11 mouse cellular contexts compared by ENCODE assay signal in the genomic region with DNA sequence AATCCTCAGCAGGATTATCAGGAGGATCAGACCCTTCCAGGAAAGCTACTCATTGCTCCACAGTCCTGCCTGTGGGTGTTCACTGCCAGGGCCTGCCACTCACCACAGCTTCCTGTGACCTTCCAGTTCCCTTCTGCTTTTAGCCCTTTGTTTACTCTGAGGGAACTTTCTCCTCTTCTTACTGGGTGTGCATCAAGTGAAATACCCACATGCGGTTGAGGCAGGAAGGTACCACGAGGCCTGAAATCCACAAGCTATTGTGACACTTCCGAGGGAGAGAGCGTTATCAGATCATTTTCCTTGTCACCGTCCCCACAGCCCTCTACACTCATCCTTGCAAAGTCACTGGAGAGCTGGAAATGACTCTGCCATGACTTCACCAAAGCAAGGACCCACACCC. TPM values are rescaled to one million over a fixed set of nuclear protein-coding genes. Genes with fewer than 3 reads are reported as not detected.
DNase-seq lines count a peak whose midpoint lies in the region; ATAC-seq lines count a peak whose summit lies in the region.
"Had no signal": no experiment of that assay in that cellular context is flagged by ENCODE, and none has a peak within 500 bp of the region (broad histone marks: within the 10 kb centered on the region; RNA-seq: fewer than 3 reads in every experiment).

No protein-coding gene starts in this region.

- H3K27ac ChIP-seq in liver, embryonic 11.5 days (ENCODE audit: low read depth, low read length): no peak overlapping the region
- H3K27ac ChIP-seq: neural tube, embryonic 13.5 days had no signal

- H3K9ac ChIP-seq in liver, embryonic 11.5 days (ENCODE audit: low read depth, low read length): no peak overlapping the region
- H3K9ac ChIP-seq: neural tube, embryonic 13.5 days had no signal

- ATAC-seq in liver, embryonic 11.5 days (replicated peaks; ENCODE audit: low FRiP score): peak; percentile 61
- ATAC-seq in megakaryocyte progenitor cell, adult 5-6 weeks (replicated peaks; ENCODE audit: poor library complexity): peak; percentile 84

- H3K36me3 ChIP-seq in liver, embryonic 11.5 days (ENCODE audit: control insufficient read depth, insufficient read depth, low read length): no peaks in the 10 kb centered on the region
- H3K36me3 ChIP-seq: neural tube, embryonic 13.5 days had no signal

- H3K4me1 ChIP-seq in liver, embryonic 11.5 days (replicated peaks; ENCODE audit: control insufficient read depth, insufficient read depth, low read length): no peaks in the 10 kb centered on the region
- H3K4me1 ChIP-seq: neural tube, embryonic 13.5 days had no signal

- WGBS in liver, embryonic 11.5 days: 23% methylated on average over 5 of the region's 5 CpGs

- peak; percentile 27 for DNase-seq in spleen, adult 12 weeks (ENCODE audit: low spot score)
- DNase-seq in spleen, postnatal 14 days (ENCODE audit: low spot score in 2 of 2): no peak
- no peak for DNase-seq in liver, embryonic 11.5 days (ENCODE audit: low spot score)
- peak; percentile 7 for DNase-seq in yolk sac, embryonic 10.5 days (ENCODE audit: low spot score)
- DNase-seq in MN1 (ENCODE audit: low spot score) (no peak), adipocyte (ENCODE audit: low spot score) (no peak)
- no peak for DNase-seq in kidney, postnatal 10 days
- DNase-seq: cerebellum, postnatal 14 days had no signal

- no peaks in the 10 kb centered on the region for H3K27me3 ChIP-seq in liver, embryonic 11.5 days (replicated peaks; ENCODE audit: control insufficient read depth, insufficient read depth, low read length)
- H3K27me3 ChIP-seq: neural tube, embryonic 13.5 days had no signal

- no peaks in the 10 kb centered on the region for H3K9me3 ChIP-seq in liver, embryonic 11.5 days (ENCODE audit: control insufficient read depth, low read length)
- H3K9me3 ChIP-seq: neural tube, embryonic 13.5 days had no signal

- H3K4me2 ChIP-seq in liver, embryonic 11.5 days: no peak overlapping the region
- H3K4me2 ChIP-seq: neural tube, embryonic 13.5 days had no signal

- H3K4me3 ChIP-seq in liver, embryonic 11.5 days (ENCODE audit: low read depth, low read length): no peak overlapping the region
- H3K4me3 ChIP-seq: neural tube, embryonic 13.5 days had no signal

RNA-seq across cellular contexts. Expression of a gene that starts 16.3 kb away (rescaled TPM):
- 6.5 and 8.1 TPM in 2 replicates for polyA plus RNA-seq in liver, embryonic 11.5 days (2014; fragmentation: Nextera tagmentation; extraction: Ambion mirVana)
- total RNA-seq in megakaryocyte progenitor cell, adult 5-6 weeks (2015): 8.6 and 9.2 TPM in 2 replicates
- total RNA-seq in megakaryocyte progenitor cell, adult 5-6 weeks (2017): 4.2 and 6.1 TPM in 2 replicates

RNA-seq across cellular contexts. Expression of a gene that starts 20.3 kb away (rescaled TPM):
- polyA plus RNA-seq in liver, embryonic 11.5 days (2014; fragmentation: Nextera tagmentation; extraction: Ambion mirVana): 0.78 and 0.79 TPM in 2 replicates
- total RNA-seq in megakaryocyte progenitor cell, adult 5-6 weeks (2015): 3.3 and 7.6 TPM in 2 replicates
- total RNA-seq in megakaryocyte progenitor cell, adult 5-6 weeks (2017): 0.68 and 2.0 TPM in 2 replicates
- polyA plus RNA-seq: forebrain, embryonic 11.5 days; neural tube, embryonic 13.5 days had no signal

Comparison
In these comparisons a context has a peak if more than half of its experiments do, and no peak if none do; other contexts are left out.
1. DNase-seq: peak in spleen, adult 12 weeks (single experiment) and yolk sac, embryonic 10.5 days (single experiment); none in spleen, postnatal 14 days (0 of 2), liver, embryonic 11.5 days (single experiment), MN1 (single experiment), adipocyte (single experiment) and kidney, postnatal 10 days (single experiment).